Mouse (Mus musculus) retina, embryonic 14.5 days (tissue): ENCODE results near the gene Fasn.
A peak's percentile ranks its signal among the peaks of the same experiment; 100 is the strongest.
"Not testable (repeated sequence)": the region's sequence is repeated elsewhere in the genome, so short reads cannot be mapped to it uniquely, and the experiment has no call there.

Source experiments
- DNase-seq: peaks from one replicate; pipeline ENCODE4 v3.0.0-alpha.2; 2015; ENCODE audit warnings: low spot score

Fasn gene

DNA sequence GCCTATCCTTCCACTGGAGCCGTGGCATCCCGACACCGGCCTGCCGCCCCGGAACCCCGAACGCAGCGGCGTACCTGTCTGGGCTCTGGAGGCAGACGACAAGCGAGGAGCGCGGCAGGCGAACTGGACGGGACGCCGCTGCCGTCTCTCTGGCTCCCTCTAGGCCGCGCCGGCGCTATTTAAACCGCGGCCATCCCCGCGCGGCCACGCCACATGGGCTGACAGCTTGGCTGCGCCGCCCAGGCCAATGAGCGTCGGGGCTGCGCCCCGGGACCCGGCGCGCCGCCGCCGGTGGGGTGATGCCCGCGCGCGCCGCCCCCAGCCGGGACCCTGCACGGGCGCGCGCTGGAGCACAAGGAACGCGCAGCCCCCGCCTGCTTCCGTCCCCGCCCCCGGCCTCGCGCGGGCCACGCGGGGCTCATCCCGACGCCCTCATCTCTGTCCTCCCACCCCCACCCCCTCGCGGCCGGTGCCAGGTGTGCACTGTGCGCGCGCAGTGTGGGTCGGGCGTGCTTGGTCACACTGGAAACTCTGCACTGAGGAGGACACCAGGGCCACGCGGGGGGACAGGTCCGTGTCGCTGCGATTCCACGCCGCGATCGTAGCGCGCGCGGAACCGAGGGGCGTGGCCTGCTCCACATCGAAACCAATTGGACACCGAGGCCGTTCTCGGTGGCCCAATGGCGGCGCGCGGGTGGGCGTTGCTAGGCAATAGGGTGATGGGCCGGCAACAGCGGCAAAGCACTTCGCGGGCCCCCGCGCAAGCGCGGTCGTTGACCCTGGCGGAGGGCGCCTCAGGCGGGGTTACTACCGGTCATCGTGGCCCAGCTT lies at the start of gene Fasn:
Fasn (minus strand) TSS at position 592 of the 831 bp plus-strand sequence.
- peak; percentile 98 for DNase-seq

- DNase-seq, result no peak
Measured at GRCm38 (mm10) chr11:120873206-120873605, 48.9 kb upstream of the Fasn start.

GRCm38 (mm10) chr11:120871521-120871920 lies 47.2 kb upstream of the Fasn start:
- no peak for DNase-seq

GRCm38 (mm10) chr11:120865816-120866215 lies 41.5 kb upstream of the Fasn start:
- DNase-seq, result no peak

GRCm38 (mm10) chr11:120862819-120863218 lies 38.5 kb upstream of the Fasn start:
- no peak for DNase-seq

DNA sequence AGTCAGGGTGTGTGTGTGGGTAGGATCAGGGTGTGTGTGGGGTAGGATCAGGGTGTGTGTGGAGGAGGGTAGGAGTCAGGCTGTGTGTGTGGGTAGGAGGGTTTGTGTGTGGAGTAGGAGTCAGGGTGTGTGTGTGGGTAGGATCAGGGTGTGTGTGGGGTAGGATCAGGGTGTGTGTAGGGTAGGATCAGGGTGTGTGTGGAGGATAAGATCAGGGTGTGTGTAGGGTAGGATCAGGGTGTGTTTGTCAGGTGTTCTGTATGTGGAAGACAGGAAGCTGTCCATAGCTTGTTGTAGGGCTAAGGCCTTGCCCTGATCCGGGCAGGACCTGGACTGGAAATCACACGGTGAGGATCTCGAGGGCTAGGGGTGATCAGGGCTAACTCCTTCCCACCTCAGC lies 31.6 kb upstream of the Fasn start:
- DNase-seq, result not testable (repeated sequence)

GRCm38 (mm10) chr11:120853788-120854187 lies 29.4 kb upstream of the Fasn start:
- no peak for DNase-seq

- no peak for DNase-seq
Measured at GRCm38 (mm10) chr11:120853158-120853557, 28.8 kb upstream of the Fasn start.

- no peak for DNase-seq
Measured at GRCm38 (mm10) chr11:120852083-120852935, 28.0 kb upstream of the Fasn start.

DNA sequence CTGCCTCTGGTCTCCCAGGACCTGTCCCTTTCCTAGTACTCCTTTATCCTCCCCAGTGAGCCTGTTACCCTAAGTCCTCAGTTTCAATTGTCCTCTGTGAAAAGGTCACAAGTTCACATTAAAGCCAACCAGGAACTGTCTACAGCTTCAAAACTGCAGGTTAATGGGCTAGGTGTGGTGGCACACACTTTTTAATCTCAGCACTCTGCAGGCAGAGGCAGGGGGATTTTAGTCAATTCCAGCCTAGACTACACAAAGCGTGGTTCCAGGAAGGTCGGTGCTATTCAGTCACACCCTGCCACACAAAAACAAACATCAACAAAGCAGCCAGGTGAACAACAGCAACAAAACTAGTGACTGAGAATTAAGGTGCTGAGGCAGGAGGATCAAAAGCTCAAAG lies 27.2 kb upstream of the Fasn start:
- no peak for DNase-seq

GRCm38 (mm10) chr11:120851132-120851531 lies 26.8 kb upstream of the Fasn start:
- no peak for DNase-seq

GRCm38 (mm10) chr11:120850331-120851030 lies 26.1 kb upstream of the Fasn start:
- DNase-seq, result no peak

DNA sequence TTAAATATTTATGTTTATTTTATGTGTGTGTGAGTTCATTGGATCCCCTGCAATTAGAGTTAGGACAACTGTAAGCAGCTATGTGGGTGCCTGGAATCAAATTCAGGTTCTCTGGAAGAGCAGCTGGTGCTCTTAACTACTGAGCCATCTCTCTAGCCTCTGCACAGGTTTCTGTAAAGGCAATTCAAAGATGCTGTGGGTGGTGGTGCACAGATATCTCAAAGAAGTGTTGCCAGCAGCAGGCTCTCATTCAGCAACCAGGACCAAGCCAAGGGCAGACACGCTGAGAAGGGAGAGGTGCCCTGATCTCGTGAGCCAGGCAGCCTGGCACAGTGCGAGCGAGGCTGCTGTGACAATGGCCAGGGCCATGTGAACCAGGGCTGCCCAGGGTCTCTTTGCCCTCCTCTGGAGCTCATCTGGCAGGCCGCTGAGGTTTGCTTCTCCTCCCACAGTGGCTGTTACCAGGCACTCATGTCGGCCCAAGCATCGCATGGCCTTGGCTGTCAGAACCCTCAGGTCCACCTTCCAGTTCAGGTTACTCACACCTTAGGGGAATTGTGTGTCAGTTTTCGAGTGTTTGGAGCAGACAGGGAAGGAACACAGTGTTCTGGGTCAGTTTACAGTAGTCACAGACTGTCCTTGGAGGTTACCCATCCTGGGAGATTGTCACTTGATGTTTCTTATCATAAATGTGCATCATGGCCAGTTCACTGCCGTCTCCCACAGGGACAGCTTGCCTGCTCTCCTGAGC lies 22.6 kb upstream of the Fasn start:
- no peak for DNase-seq

GRCm38 (mm10) chr11:120844329-120844728 lies 20.0 kb upstream of the Fasn start:
- no peak for DNase-seq

DNA sequence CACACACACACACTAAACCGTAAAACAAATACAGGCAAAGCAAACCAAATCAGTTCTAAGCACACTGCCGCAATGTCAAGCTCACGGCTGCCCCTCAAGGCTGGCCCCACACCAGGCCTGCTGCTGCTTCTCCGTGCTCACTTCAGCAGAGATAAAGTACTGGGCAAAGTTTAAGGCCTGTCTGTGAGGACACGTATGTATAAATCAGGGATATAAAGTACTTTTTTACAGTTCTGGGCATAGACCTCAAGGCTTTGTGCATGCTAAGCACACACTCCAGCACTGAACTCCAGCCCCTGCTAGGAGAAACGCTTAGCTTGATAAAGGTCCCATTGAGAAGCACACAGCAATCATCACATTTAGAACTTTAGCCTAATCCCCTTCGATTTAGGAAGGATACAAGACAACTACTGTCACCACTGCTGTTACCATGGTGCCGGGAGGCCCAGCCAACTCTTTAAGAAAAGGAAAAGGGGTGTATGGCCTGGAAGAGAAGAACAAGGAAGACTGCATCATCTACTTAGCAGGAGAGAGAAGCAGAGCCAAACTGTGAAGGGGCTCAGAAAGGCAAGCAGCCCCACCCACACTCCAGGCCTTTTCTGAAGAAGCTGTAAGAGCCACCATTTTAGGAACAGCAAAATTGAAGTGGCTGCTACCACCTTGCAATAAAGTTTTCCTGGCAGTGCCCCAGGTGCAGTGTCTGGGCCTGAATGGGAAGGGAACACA lies 9.4 kb upstream of the Fasn start:
- peak; percentile 15 for DNase-seq

GRCm38 (mm10) chr11:120832962-120833361 lies 8.6 kb upstream of the Fasn start:
- not testable (repeated sequence) for DNase-seq

DNA sequence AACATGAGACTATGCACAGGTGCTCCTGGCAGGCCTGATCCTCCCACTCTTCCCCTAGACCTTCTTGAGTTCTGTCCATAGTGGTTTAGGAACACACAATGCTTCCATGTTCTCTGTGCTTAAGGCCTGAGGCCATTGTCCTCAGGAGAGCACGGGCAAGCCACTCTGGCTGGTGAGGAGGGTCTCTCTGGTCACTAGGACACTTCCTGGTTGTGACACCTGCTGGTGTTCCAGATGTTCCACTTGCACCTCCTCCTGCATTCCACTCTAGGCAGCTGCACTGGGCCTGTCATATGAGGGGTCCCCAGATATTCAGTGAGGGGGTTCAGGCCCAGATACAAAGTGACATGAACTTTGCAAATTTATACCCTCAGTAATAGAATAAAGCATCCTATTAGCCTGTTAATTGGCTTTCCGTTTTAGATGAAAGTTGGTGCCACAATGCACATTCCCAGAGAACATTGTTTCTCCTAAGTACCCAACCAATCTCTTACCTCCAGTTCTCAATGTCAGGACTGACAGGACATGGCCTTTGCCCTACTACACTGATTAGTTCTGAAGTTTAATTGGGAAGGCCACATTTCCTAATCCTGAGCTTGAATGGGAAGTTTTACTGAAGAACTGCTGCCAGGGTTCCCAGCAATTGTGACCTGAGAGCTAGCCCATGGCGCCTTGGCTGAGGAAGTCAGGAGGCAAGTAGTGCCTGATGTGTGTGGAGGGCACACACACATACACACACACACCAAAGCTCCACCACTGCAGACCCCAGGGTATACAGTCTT lies 7.5 kb upstream of the Fasn start:
- no peak for DNase-seq

- DNase-seq, result no peak
Measured at GRCm38 (mm10) chr11:120830686-120831085, 6.3 kb upstream of the Fasn start.

GRCm38 (mm10) chr11:120829757-120830532 lies 5.6 kb upstream of the Fasn start:
- no peak for DNase-seq
